Mouse (Mus musculus) heart, embryonic 12.5 days (tissue): ENCODE results near the gene Mmp17. TPM values are rescaled to one million over a fixed set of nuclear protein-coding genes. Genes with fewer than 3 reads are reported as not detected.
A peak's percentile ranks its signal among the peaks of the same experiment; 100 is the strongest.

Experiments
- ATAC-seq: fragments of 200-750 bp; cut with Nextera tagmentation; 2 replicates; pipeline ENCODE4 v1.8.0; 2017; ENCODE audit warnings: moderate TSS enrichment, moderate library complexity; ENCODE audit not compliant: insufficient number of reproducible peaks, low FRiP score
- H3K27ac ChIP-seq: fragments of 300-500 bp; sonication (generic); 2 replicates; pipeline ENCODE4 v1.5.1; 2016; ENCODE audit warnings: mild to moderate bottlenecking, moderate library complexity; ENCODE audit not compliant: poor library complexity, severe bottlenecking
- H3K27me3 ChIP-seq: fragments of 300-500 bp; sonication (generic); replicated peaks from 2 replicates; pipeline ENCODE4 v1.6.1; 2016; ENCODE audit warnings: mild to moderate bottlenecking, moderate library complexity
- H3K36me3 ChIP-seq: fragments of 300-500 bp; sonication (generic); 2 replicates; pipeline ENCODE4 v1.6.1; 2016; ENCODE audit warnings: mild to moderate bottlenecking, moderate library complexity
- H3K4me1 ChIP-seq: fragments of 300-500 bp; sonication (generic); replicated peaks from 2 replicates; pipeline ENCODE4 v1.6.1; 2016; ENCODE audit warnings: mild to moderate bottlenecking
- H3K4me2 ChIP-seq: fragments of 300-500 bp; sonication (generic); 2 replicates; pipeline ENCODE4 v1.6.1; 2016; ENCODE audit warnings: mild to moderate bottlenecking, moderate library complexity
- H3K4me3 ChIP-seq: fragments of 300-500 bp; sonication (generic); 2 replicates; pipeline ENCODE4 v1.5.1; 2016; ENCODE audit warnings: mild to moderate bottlenecking
- H3K9ac ChIP-seq: fragments of 300-500 bp; sonication (generic); 2 replicates; pipeline ENCODE4 v1.6.1; 2016; ENCODE audit warnings: mild to moderate bottlenecking, moderate library complexity
- H3K9me3 ChIP-seq: fragments of 300-500 bp; sonication (generic); replicated peaks from 2 replicates; pipeline ENCODE4 v1.6.1; 2016; ENCODE audit warnings: mild to moderate bottlenecking, moderate library complexity
- WGBS: fragments of 180-500 bp; shearing (Covaris S2); methylation state at CpG from one replicate; pipeline ENCODE4 v1.1.7; 2016; 5-methylcytosine and 5-hydroxymethylcytosine counted together
- polyA plus RNA-seq: library from polyadenylated mRNA; unstranded; fragments of >200 nt; fragmentation: Nextera tagmentation; extraction: Ambion mirVana; gene quantifications from 2 replicates; pipeline ENCODE4 v1.2.1, GENCODE M21; 2016

Mmp17 gene
- polyA plus RNA-seq, result 0.65 and 1.2 TPM in 2 replicates

GRCm38 (mm10) chr5:129583761-129584582 lies at the start of gene Mmp17:
Gene Mmp17 (plus strand): TSS chr5:129584169.
- Histone ChIP-seq H3K4me3 (peak within 1 kb of the TSS; percentile 75), H3K9ac (peak within 1 kb of the TSS; percentile 79), H3K27ac (no peak within 1 kb of the TSS), H3K4me2 (peak within 1 kb of the TSS; percentile 100), H3K4me1 (peaks cover 23% of the 10 kb centered on the region), H3K9me3 (no peaks in the 10 kb centered on the region), H3K36me3 (no peaks in the 10 kb centered on the region), H3K27me3 (peaks cover 78% of the 10 kb centered on the region)
- WGBS, result under 1% methylated on average over 77 of the region's 80 CpGs
- ATAC-seq, result peak; percentile 87

GRCm38 (mm10) chr5:129534500-129534899 lies 49.5 kb upstream of the Mmp17 start:
- Histone ChIP-seq H3K9ac (no peak overlapping the region), H3K4me2 (no peak overlapping the region), H3K27ac (peak overlapping the region; percentile 32; the same call in 1 of the 2 replicates), H3K4me1 (peaks cover 34% of the 10 kb centered on the region), H3K27me3 (no peaks in the 10 kb centered on the region), H3K9me3 (no peaks in the 10 kb centered on the region), H3K4me3 (no peak overlapping the region), H3K36me3 (peaks cover 39% of the 10 kb centered on the region)
- ATAC-seq, result no peak
- 59% methylated on average over 2 of the region's 2 CpGs for WGBS

GRCm38 (mm10) chr5:129535021-129535420 lies 48.9 kb upstream of the Mmp17 start:
- H3K9me3 ChIP-seq, result no peaks in the 10 kb centered on the region
- 88% methylated on average over 2 of the region's 2 CpGs for WGBS
- no peak overlapping the region for H3K4me2 ChIP-seq
- H3K27ac ChIP-seq, result peak overlapping the region; percentile 32; the same call in 1 of the 2 replicates
- ATAC-seq, result no peak
- H3K4me1 ChIP-seq, result peaks cover 34% of the 10 kb centered on the region
- no peak overlapping the region for H3K4me3 ChIP-seq
- H3K9ac ChIP-seq, result no peak overlapping the region
- no peaks in the 10 kb centered on the region for H3K27me3 ChIP-seq
- peaks cover 39% of the 10 kb centered on the region for H3K36me3 ChIP-seq

- ATAC-seq, result 0 out of 2 replicates have a peak, but pooled peaks have one; percentile 39
- Histone ChIP-seq H3K27ac (peak overlapping the region; percentile 32; the same call in 1 of the 2 replicates), H3K4me3 (no peak overlapping the region), H3K27me3 (no peaks in the 10 kb centered on the region), H3K9ac (no peak overlapping the region), H3K36me3 (peaks cover 42% of the 10 kb centered on the region), H3K4me2 (no peak overlapping the region), H3K9me3 (no peaks in the 10 kb centered on the region), H3K4me1 (peaks cover 34% of the 10 kb centered on the region)
- WGBS, result 66% methylated on average over 3 of the region's 3 CpGs
Observed at GRCm38 (mm10) chr5:129535431-129535830, 48.5 kb upstream of the Mmp17 start.

GRCm38 (mm10) chr5:129538826-129539225 lies 45.1 kb upstream of the Mmp17 start:
- Histone ChIP-seq H3K4me3 (no peak overlapping the region), H3K4me1 (peaks cover 28% of the 10 kb centered on the region), H3K36me3 (peaks cover 64% of the 10 kb centered on the region), H3K9me3 (no peaks in the 10 kb centered on the region), H3K27me3 (no peaks in the 10 kb centered on the region), H3K4me2 (no peak overlapping the region), H3K9ac (no peak overlapping the region), H3K27ac (no peak overlapping the region)
- WGBS, result 87% methylated on average over 4 of the region's 4 CpGs
- no peak for ATAC-seq

- Histone ChIP-seq H3K4me1 (peaks cover 6% of the 10 kb centered on the region; the same call in 1 of the 2 replicates), H3K27me3 (no peaks in the 10 kb centered on the region), H3K4me2 (no peak overlapping the region), H3K9ac (no peak overlapping the region), H3K4me3 (no peak overlapping the region), H3K9me3 (no peaks in the 10 kb centered on the region), H3K27ac (no peak overlapping the region), H3K36me3 (peaks cover 78% of the 10 kb centered on the region)
- 96% methylated on average over 3 of the region's 3 CpGs for WGBS
- no peak for ATAC-seq
Observed at GRCm38 (mm10) chr5:129542236-129542635, 41.7 kb upstream of the Mmp17 start.

- Histone ChIP-seq H3K4me3 (no peak overlapping the region), H3K27ac (no peak overlapping the region), H3K9ac (no peak overlapping the region), H3K27me3 (no peaks in the 10 kb centered on the region), H3K9me3 (no peaks in the 10 kb centered on the region), H3K4me2 (no peak overlapping the region), H3K36me3 (peaks cover 92% of the 10 kb centered on the region), H3K4me1 (no peaks in the 10 kb centered on the region)
- WGBS, result 75% methylated on average over 9 of the region's 9 CpGs
- ATAC-seq, result no peak
Observed at GRCm38 (mm10) chr5:129545787-129546186, 38.2 kb upstream of the Mmp17 start.

GRCm38 (mm10) chr5:129549716-129550115 lies 34.3 kb upstream of the Mmp17 start:
- 93% methylated on average over 12 of the region's 12 CpGs for WGBS
- H3K36me3 ChIP-seq, result peaks cover 91% of the 10 kb centered on the region

GRCm38 (mm10) chr5:129550790-129551189 lies 33.2 kb upstream of the Mmp17 start:
- no peak overlapping the region for H3K27ac ChIP-seq
- H3K4me3 ChIP-seq, result no peak overlapping the region
- no peaks in the 10 kb centered on the region for H3K4me1 ChIP-seq
- peaks cover 96% of the 10 kb centered on the region for H3K36me3 ChIP-seq
- H3K9ac ChIP-seq, result no peak overlapping the region
- no peak overlapping the region for H3K4me2 ChIP-seq
- no peak for ATAC-seq
- no peaks in the 10 kb centered on the region for H3K9me3 ChIP-seq
- 97% methylated on average over 6 of the region's 6 CpGs for WGBS
- H3K27me3 ChIP-seq, result no peaks in the 10 kb centered on the region

More at GRCm38 (mm10) chr5:129549716-129550115, 34.3 kb upstream of the Mmp17 start:
- Histone ChIP-seq H3K4me1 (no peaks in the 10 kb centered on the region), H3K27me3 (no peaks in the 10 kb centered on the region), H3K4me2 (no peak overlapping the region), H3K9ac (no peak overlapping the region), H3K9me3 (no peaks in the 10 kb centered on the region), H3K27ac (no peak overlapping the region), H3K4me3 (no peak overlapping the region)
- ATAC-seq, result no peak

GRCm38 (mm10) chr5:129551991-129552390 lies 32.0 kb upstream of the Mmp17 start:
- no peaks in the 10 kb centered on the region for H3K27me3 ChIP-seq
- no peak overlapping the region for H3K4me2 ChIP-seq
- no peak for ATAC-seq
- no peaks in the 10 kb centered on the region for H3K4me1 ChIP-seq
- H3K4me3 ChIP-seq, result no peak overlapping the region
- peaks cover 94% of the 10 kb centered on the region for H3K36me3 ChIP-seq
- no peak overlapping the region for H3K9ac ChIP-seq
- H3K9me3 ChIP-seq, result no peaks in the 10 kb centered on the region
- H3K27ac ChIP-seq, result no peak overlapping the region
- WGBS, result 96% methylated on average over 2 of the region's 2 CpGs

- H3K4me2 ChIP-seq, result no peak overlapping the region
- 91% methylated on average over 6 of the region's 6 CpGs for WGBS
- no peak for ATAC-seq
- no peaks in the 10 kb centered on the region for H3K9me3 ChIP-seq
- H3K4me3 ChIP-seq, result no peak overlapping the region
- peaks cover 92% of the 10 kb centered on the region for H3K36me3 ChIP-seq
- H3K4me1 ChIP-seq, result no peaks in the 10 kb centered on the region
- H3K27me3 ChIP-seq, result no peaks in the 10 kb centered on the region
- H3K9ac ChIP-seq, result no peak overlapping the region
- H3K27ac ChIP-seq, result no peak overlapping the region
Observed at GRCm38 (mm10) chr5:129553642-129554041, 30.3 kb upstream of the Mmp17 start.
